Mouse (Mus musculus) myocyte (in vitro differentiated cells): ENCODE results near the gene Tmem63b.

ENCODE experiments used
- MAX ChIP-seq: IDR thresholded peaks from one replicate; pipeline ENCODE4 v1.6.1; 2011; ENCODE audit warnings: low read depth, mild to moderate bottlenecking, control low read depth
- MYOD1 ChIP-seq, 3 experiments: IDR thresholded peaks; one replicate each; pipeline ENCODE4 v1.6.1; 2011; ENCODE audit warnings: control low read depth in 2 of 3, low read depth in 2 of 3, mild to moderate bottlenecking in 2 of 3, moderate library complexity in 1 of 3; ENCODE audit not compliant: insufficient read length in 2 of 3, control insufficient read depth in 1 of 3
- POLR2A ChIP-seq: IDR thresholded peaks from one replicate; pipeline ENCODE4 v1.6.1; 2011; ENCODE audit warnings: low read depth, mild to moderate bottlenecking, control low read depth, moderate library complexity; ENCODE audit not compliant: insufficient read length
- REST ChIP-seq: IDR thresholded peaks from one replicate; pipeline ENCODE4 v1.6.1; 2011; ENCODE audit warnings: mild to moderate bottlenecking, control low read depth, moderate library complexity; ENCODE audit not compliant: insufficient read depth, insufficient read length
- SRF ChIP-seq: IDR thresholded peaks from one replicate; pipeline ENCODE4 v1.6.1; 2011; ENCODE audit warnings: low read depth; ENCODE audit not compliant: control insufficient read depth, insufficient read length
- USF1 ChIP-seq: IDR thresholded peaks from one replicate; pipeline ENCODE4 v1.6.1; 2011; ENCODE audit warnings: low read depth, mild to moderate bottlenecking, control low read depth, moderate library complexity

GRCm38 (mm10) chr17:45616046-45616650, 70.6 kb downstream of the Tmem63b start:
- TF ChIP-seq MAX (no peak), POLR2A (peak; percentile 32), MYOD1 (IDR thresholded peaks at IDR 0.05; ENCODE audit: control insufficient read depth in 1 of 3, insufficient read length in 2 of 3, low read depth in 2 of 3) (peak; percentile 93 to 100 (median 100)), REST (peak; percentile 65), USF1 (no peak), SRF (no peak)
